Mouse (Mus musculus) neural tube, embryonic 15.5 days (tissue): Measurements from ENCODE around the gene Kcne1. TPM values are rescaled to one million over a fixed set of nuclear protein-coding genes. Genes with fewer than 3 reads are reported as not detected.

Source experiments
- ATAC-seq: fragments of 200-750 bp; cut with Nextera tagmentation; 2 replicates; pipeline ENCODE4 v1.8.0; 2017; ENCODE audit warnings: mild to moderate bottlenecking, moderate TSS enrichment, moderate library complexity; ENCODE audit not compliant: low FRiP score
- H3K27ac ChIP-seq: fragments of 300-500 bp; sonication (generic); replicated peaks from 2 replicates; pipeline ENCODE4 v1.5.1; 2015; ENCODE audit warnings: mild to moderate bottlenecking, inconsistent platforms
- H3K27me3 ChIP-seq: fragments of 300-500 bp; sonication (generic); replicated peaks from 2 replicates; pipeline ENCODE4 v1.6.1; 2015; ENCODE audit warnings: inconsistent platforms
- H3K36me3 ChIP-seq: fragments of 300-500 bp; sonication (generic); 2 replicates; pipeline ENCODE4 v1.6.1; 2015; ENCODE audit warnings: inconsistent platforms
- H3K4me1 ChIP-seq: fragments of 300-500 bp; sonication (generic); 2 replicates; pipeline ENCODE4 v1.6.1; 2015; ENCODE audit warnings: inconsistent platforms
- H3K4me2 ChIP-seq: fragments of 300-500 bp; sonication (generic); 2 replicates; pipeline ENCODE4 v1.6.1; 2015; ENCODE audit warnings: inconsistent platforms, mild to moderate bottlenecking, moderate library complexity
- H3K4me3 ChIP-seq: fragments of 300-500 bp; sonication (generic); replicated peaks from 2 replicates; pipeline ENCODE4 v1.5.1; 2015; ENCODE audit warnings: mild to moderate bottlenecking, inconsistent platforms
- H3K9ac ChIP-seq: fragments of 300-500 bp; sonication (generic); replicated peaks from 2 replicates; pipeline ENCODE4 v1.6.1; 2015; ENCODE audit warnings: mild to moderate bottlenecking, inconsistent platforms
- H3K9me3 ChIP-seq: fragments of 300-500 bp; sonication (generic); replicated peaks from 2 replicates; pipeline ENCODE4 v1.6.1; 2016; ENCODE audit warnings: inconsistent platforms
- WGBS: fragments of 180-500 bp; shearing (Covaris S2); methylation state at CpG from one replicate; pipeline ENCODE4 v1.1.7; 2015; ENCODE audit warnings: mixed read lengths; 5-methylcytosine and 5-hydroxymethylcytosine counted together
- polyA plus RNA-seq: library from polyadenylated mRNA; unstranded; fragments of >200 nt; fragmentation: Nextera tagmentation; extraction: Ambion mirVana; gene quantifications from 2 replicates; pipeline ENCODE4 v1.2.1, GENCODE M21; 2015

Kcne1 gene
- polyA plus RNA-seq, 1 experiment from 2014 or later: 0.09 TPM

DNA sequence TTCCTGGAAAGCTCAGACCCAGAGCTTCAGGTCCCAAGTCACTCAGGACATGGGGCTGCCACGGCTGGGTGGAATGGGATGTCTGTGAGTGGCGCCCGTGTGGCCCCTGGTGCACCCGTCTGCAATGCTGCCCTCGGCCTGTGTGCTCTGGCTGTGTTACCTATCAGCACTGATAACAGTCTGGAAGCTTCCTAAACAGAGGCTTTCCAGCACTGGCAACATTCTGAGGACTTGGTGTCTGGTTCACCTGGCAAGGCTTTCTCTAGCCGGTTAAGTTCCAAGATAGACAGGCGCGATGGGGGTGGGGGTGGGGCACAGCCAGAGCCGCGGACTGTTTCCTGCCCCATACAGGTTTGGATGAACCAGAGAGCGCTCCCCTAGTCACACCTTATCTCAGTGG, 3.3 kb downstream of the Kcne1 start:
- Histone ChIP-seq H3K36me3 (no peaks in the 10 kb centered on the region), H3K27ac (no peak overlapping the region), H3K9me3 (no peaks in the 10 kb centered on the region), H3K4me2 (no peak overlapping the region), H3K4me1 (peaks cover 4% of the 10 kb centered on the region; the same call in 1 of the 2 replicates), H3K4me3 (no peak overlapping the region), H3K27me3 (no peaks in the 10 kb centered on the region), H3K9ac (no peak overlapping the region)
- 86% methylated on average over 11 of the region's 11 CpGs for WGBS
- no peak for ATAC-seq

DNA sequence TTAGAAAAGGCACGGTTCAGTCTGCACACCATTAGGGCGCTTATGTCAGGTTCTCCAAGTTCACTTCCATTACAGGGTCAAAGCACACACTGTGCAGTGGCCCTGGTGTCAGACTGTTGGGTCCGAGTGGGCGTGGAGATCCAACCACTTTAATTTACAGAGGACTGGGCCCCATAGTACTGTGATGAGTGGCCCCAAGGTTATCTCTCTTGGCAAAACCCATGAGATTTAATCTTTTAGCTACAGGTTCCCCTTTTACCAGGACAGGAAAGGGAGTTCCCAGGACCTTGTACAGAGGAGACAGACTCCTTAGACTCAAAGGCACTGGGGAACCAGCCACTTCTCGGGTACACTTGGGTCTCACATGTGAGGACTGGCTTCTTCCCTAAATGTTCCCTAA, 3.9 kb downstream of the Kcne1 start:
- H3K4me2 ChIP-seq: no peak overlapping the region
- no peak overlapping the region for H3K4me3 ChIP-seq
- peaks cover 4% of the 10 kb centered on the region; the same call in 1 of the 2 replicates for H3K4me1 ChIP-seq
- ATAC-seq: no peak
- no peak overlapping the region for H3K27ac ChIP-seq
- no peaks in the 10 kb centered on the region for H3K27me3 ChIP-seq
- H3K36me3 ChIP-seq: no peaks in the 10 kb centered on the region
- H3K9ac ChIP-seq: no peak overlapping the region
- 82% methylated on average over 5 of the region's 5 CpGs for WGBS
- H3K9me3 ChIP-seq: no peaks in the 10 kb centered on the region

DNA sequence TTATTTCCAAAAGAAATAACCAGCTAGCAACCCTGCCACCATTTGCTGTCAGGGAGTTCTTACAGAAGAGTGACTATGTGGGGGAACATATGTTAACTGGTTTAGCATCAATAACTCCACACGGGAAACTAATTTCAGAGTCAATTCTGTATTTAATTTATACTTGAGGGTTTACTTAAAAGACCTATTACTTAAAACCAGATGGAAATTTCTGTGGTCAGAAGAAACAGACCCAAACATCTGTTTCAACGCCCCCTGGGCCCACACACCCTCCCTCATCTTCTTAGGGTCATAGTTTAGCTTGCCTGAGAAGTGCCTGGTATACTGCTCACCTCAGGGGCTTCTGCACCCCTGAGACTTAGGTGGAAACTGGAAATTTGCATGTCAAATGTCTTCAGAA, 5.4 kb downstream of the Kcne1 start:
- Histone ChIP-seq H3K4me3 (no peak overlapping the region), H3K27me3 (no peaks in the 10 kb centered on the region), H3K4me2 (no peak overlapping the region), H3K9me3 (no peaks in the 10 kb centered on the region), H3K4me1 (peaks cover 4% of the 10 kb centered on the region; the same call in 1 of the 2 replicates), H3K36me3 (no peaks in the 10 kb centered on the region), H3K27ac (no peak overlapping the region), H3K9ac (no peak overlapping the region)
- WGBS: 72% methylated on average over 2 of the region's 2 CpGs
- no peak for ATAC-seq

DNA sequence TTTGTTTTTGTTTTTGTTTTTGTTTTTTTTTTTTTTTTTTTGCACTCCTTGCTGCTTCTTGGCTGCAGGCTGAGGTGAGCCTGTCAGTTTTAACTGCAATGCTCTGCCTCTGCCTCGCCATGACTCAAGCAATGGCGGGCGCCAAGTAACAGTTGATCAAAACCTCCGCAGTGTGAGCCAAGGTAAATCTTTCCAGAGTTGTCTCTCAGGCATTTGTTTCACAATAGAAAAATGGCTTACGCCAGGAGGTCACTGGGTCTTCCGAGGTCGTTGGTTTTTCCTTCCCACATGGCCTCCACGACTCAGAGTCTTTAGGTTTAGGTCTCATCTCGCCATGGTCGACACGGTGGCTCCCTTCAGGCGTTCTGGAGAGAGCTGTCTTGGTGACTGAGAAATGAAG, 6.0 kb downstream of the Kcne1 start:
- H3K9ac ChIP-seq: no peak overlapping the region

DNA sequence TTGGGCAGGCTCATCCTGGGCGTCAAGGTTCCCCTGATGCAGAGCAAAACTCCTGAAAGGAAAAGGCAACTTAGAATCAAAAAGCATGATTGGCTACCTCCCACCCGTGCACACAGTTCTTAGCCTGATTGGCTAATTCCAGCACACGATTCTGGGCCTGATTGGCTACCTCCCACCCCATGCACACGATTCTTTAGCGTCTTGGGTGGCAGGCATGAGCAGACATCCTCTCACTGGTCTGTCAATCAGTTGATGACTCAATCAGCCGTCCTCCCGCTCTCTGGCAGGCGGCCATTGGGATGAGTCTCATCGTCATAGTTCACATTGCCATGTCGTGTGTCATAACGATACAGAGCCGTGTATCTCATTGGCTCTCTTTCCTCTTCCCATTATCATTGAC, 10.3 kb downstream of the Kcne1 start:
- Histone ChIP-seq H3K9me3 (no peaks in the 10 kb centered on the region), H3K27me3 (no peaks in the 10 kb centered on the region), H3K36me3 (no peaks in the 10 kb centered on the region), H3K4me2 (no peak overlapping the region), H3K9ac (no peak overlapping the region), H3K4me3 (no peak overlapping the region), H3K27ac (no peak overlapping the region), H3K4me1 (peaks cover 8% of the 10 kb centered on the region; the same call in 1 of the 2 replicates)
- WGBS: 72% methylated on average over 12 of the region's 12 CpGs
- no peak; the same call in 1 of the 2 replicates for ATAC-seq

More for the DNA sequence above, 6.0 kb downstream of the Kcne1 start:
- WGBS: 89% methylated on average over 12 of the region's 12 CpGs
- Histone ChIP-seq H3K4me3 (no peak overlapping the region), H3K36me3 (no peaks in the 10 kb centered on the region), H3K27ac (no peak overlapping the region), H3K27me3 (no peaks in the 10 kb centered on the region), H3K4me2 (no peak overlapping the region), H3K4me1 (peaks cover 4% of the 10 kb centered on the region; the same call in 1 of the 2 replicates), H3K9me3 (no peaks in the 10 kb centered on the region)
- no peak for ATAC-seq

DNA sequence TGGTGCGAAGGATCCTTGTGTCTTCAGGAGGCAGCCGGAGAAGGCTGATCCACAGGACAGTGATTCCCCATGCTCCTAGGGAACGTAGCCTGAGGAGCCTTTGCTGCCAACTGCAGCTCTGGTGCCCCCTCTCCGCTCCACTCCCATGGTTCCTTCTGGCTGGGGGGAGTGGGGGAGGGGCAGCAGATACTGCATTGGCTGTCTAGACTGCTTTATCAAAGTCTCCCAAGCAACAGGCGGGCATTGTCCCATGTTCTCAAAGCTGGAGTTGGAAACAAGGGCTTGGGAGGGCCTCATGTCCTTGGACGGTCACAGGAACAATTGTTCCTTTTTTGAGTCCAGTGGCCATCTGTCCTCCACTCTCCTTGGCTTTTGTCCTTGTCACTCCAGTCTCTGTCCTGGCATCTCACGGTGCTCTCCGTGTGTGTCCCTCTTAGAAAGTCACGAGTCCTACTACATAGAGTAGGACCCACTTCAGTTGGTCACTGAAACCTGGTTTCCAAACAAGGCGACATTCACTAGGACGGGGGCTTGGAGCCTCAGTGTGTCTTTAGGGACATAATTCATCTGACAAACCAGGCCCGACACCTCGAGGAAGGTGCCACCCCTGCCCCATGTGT, 12.9 kb downstream of the Kcne1 start:
- no peak overlapping the region for H3K9ac ChIP-seq
- H3K4me3 ChIP-seq: no peak overlapping the region
- no peak overlapping the region for H3K4me2 ChIP-seq
- no peaks in the 10 kb centered on the region for H3K27me3 ChIP-seq
- no peaks in the 10 kb centered on the region for H3K36me3 ChIP-seq
- WGBS: 43% methylated on average over 13 of the region's 13 CpGs
- peaks cover 9% of the 10 kb centered on the region; the same call in 1 of the 2 replicates for H3K4me1 ChIP-seq
- no peak for ATAC-seq
- no peak overlapping the region for H3K27ac ChIP-seq
- no peaks in the 10 kb centered on the region for H3K9me3 ChIP-seq

DNA sequence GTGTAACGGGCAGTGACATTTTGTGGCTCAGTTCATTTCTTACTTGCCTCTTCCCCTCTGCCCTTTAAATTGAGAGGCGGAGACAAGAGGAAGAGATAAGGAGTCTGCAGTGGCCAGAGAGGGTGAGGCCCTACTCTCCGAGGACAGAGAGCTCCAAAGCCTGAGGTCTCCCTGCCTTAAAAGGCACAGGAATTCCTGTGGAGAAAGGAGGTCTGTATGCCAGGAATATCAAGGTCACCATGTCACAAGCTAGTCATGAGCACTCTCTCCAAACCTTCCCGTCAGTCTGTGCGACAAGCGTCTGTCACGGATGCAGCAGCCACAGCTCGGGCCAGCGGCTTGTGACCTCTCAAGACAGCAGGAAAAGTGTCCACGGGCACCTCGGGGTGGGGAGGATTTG, 14.1 kb downstream of the Kcne1 start:
- H3K27ac ChIP-seq: no peak overlapping the region
- WGBS: 76% methylated on average over 11 of the region's 11 CpGs
- H3K27me3 ChIP-seq: no peaks in the 10 kb centered on the region
- H3K4me3 ChIP-seq: no peak overlapping the region
- H3K4me2 ChIP-seq: no peak overlapping the region
- no peak overlapping the region for H3K9ac ChIP-seq
- peaks cover 17% of the 10 kb centered on the region; the same call in 1 of the 2 replicates for H3K4me1 ChIP-seq
- no peak for ATAC-seq
- no peaks in the 10 kb centered on the region for H3K36me3 ChIP-seq
- no peaks in the 10 kb centered on the region for H3K9me3 ChIP-seq

DNA sequence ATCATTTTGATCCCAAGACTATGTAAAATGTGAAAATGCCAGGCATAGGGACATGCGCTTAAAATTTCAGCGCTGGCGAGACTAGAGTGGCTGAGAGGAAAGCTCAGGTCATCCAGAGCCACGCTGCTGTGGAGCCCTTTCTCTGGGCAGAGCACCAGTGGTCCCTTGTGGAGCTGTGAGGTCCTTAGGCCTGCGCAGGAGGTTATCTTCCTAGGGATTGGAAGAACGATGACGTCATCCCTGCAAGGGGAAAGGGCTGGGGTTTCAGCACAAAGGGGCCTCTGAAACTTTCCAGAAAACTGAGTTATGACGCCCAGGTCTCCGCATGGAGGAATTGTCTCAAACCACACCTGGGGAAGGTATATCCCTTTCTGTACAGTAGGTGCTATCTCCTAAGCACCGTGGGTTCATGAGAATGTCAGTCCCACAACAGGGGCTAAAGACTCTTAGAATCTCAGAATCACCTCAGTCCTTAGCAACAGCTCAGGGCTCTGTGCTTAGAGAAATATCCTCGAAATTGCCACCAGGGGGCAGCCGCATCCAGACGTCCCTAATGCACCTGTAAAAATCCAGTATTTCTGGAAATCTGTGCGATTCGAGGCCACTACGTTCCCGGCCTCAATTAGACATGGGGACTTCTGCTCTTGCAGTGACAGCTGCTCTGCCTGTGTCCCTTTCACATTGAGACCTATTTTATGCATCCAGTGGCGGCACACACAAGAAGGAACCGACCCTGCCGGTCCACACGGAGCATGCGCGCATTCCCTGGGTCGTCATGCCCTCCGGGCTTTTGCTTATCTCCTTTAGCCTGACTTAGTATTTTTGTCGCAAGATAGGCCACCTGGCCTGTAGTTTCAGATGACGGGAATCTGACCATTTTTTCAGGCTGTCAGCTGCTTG, 18.4 kb downstream of the Kcne1 start:
- peak overlapping the region; percentile 40 for H3K9ac ChIP-seq
- H3K36me3 ChIP-seq: no peaks in the 10 kb centered on the region
- peak; percentile 74; the same call in 1 of the 2 replicates for ATAC-seq

DNA sequence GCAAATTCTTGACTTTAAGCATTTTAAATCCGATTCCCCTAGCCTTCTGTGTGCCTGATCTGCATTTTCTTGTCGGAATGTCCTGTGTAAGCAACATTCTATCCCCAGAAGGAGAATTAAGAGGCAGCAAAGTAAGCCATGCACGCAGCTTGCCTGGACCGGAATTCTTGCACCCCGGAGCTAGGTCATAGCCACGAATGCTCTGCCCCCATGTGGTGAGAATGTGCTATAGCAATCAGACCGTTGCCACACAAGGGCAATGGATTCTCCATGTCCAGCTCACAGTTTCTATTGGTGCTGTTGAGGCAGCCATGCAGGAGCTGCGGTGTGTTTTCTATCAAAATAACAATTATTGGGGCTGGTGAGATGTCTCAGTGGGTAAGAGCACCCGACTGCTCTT, 23.0 kb downstream of the Kcne1 start:
- H3K27me3 ChIP-seq: no peaks in the 10 kb centered on the region
- ATAC-seq: peak; percentile 40; the same call in 1 of the 2 replicates
- WGBS: 6% methylated on average over 9 of the region's 9 CpGs

More for the DNA sequence above, 18.4 kb downstream of the Kcne1 start:
- Histone ChIP-seq H3K27me3 (no peaks in the 10 kb centered on the region), H3K4me2 (peak overlapping the region; percentile 62), H3K9me3 (no peaks in the 10 kb centered on the region), H3K4me3 (peak overlapping the region; percentile 38), H3K4me1 (peaks cover 14% of the 10 kb centered on the region), H3K27ac (no peak overlapping the region; the same call in 1 of the 2 replicates)
- WGBS: 28% methylated on average over 27 of the region's 27 CpGs

DNA sequence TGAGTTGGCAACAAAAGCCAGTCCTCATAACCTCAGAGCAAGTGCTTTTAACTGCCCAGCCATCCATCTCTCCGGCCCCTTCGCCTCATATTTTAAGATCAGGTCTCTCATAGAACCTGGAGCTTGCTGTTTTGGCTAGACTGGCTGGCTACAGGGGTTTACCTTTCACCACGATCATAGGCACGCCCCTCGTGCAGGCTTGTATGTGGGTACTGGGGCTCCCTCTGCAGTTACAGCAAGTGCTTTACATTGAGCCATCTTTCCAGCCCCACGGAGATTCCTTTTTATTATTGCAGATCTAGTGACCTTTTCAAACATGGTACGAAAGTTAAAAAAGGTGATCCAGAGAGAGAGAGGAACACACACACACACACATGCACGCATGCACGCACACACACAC, 24.7 kb downstream of the Kcne1 start:
- Histone ChIP-seq H3K4me1 (peaks cover 12% of the 10 kb centered on the region), H3K36me3 (no peaks in the 10 kb centered on the region), H3K27ac (no peak overlapping the region), H3K9ac (no peak overlapping the region), H3K4me2 (peak overlapping the region; percentile 18; the same call in 1 of the 2 replicates), H3K4me3 (no peak overlapping the region), H3K9me3 (no peaks in the 10 kb centered on the region), H3K27me3 (no peaks in the 10 kb centered on the region)
- WGBS: 61% methylated on average over 9 of the region's 9 CpGs
- no peak for ATAC-seq

More for the DNA sequence above, 23.0 kb downstream of the Kcne1 start:
- H3K9me3 ChIP-seq: no peaks in the 10 kb centered on the region
- H3K9ac ChIP-seq: no peak overlapping the region
- H3K27ac ChIP-seq: no peak overlapping the region
- H3K4me2 ChIP-seq: peak overlapping the region; percentile 15; the same call in 1 of the 2 replicates
- peaks cover 19% of the 10 kb centered on the region for H3K4me1 ChIP-seq
- no peak overlapping the region for H3K4me3 ChIP-seq
- no peaks in the 10 kb centered on the region for H3K36me3 ChIP-seq

DNA sequence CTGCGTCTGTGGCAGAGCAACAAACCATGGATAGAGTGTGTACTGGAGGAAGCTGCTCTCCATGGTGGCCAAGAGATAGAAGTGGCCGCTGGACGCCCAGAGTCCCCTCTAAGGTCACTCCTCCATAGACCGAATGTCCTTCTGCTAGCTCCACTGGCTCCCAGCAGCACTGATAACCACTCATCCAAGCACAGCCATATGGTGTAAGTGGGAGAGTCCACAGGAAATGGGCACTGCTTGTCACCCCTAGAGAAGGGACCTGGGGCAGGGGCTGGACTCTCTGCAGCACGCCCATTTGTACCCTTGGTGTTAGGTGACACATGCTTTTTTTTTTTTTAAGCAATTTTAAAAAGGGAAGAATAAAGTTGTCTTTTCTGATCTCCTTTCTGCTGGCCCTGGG, 28.3 kb downstream of the Kcne1 start:
- Histone ChIP-seq H3K36me3 (no peaks in the 10 kb centered on the region), H3K4me1 (peaks cover 8% of the 10 kb centered on the region; the same call in 1 of the 2 replicates), H3K27ac (no peak overlapping the region), H3K4me3 (no peak overlapping the region), H3K9ac (no peak overlapping the region), H3K27me3 (no peaks in the 10 kb centered on the region), H3K9me3 (no peaks in the 10 kb centered on the region), H3K4me2 (no peak overlapping the region)
- no peak for ATAC-seq
- WGBS: 86% methylated on average over 5 of the region's 5 CpGs
